Mouse (Mus musculus): Measurements from ENCODE around the gene Olfr1176.

DNA sequence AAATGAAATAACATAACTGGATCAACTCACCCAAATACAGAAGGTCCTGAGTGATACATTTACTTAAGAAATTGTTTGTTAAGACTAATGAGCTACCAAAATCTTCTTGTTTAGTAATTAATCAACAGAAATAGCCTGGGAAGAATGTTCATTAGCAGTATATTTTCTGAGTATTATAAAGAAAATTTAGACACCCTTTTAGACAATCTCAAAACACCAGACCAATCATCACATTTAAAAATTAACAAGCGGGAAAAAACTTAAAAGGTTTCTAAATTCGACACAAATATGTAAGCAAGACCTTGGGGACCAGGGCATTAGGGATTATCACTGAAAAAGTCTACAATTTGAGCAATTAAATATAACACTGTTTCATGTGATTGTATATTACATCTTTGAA, 9.4 kb upstream of the Olfr1176 start, which contains the start of gene Olfr1175-ps:
- TF ChIP-seq CTCF (IDR thresholded peaks at IDR 0.05; ENCODE audit: low read depth): no peak
- TF ChIP-seq EP300 (IDR thresholded peaks at IDR 0.05; ENCODE audit: low read depth): no peak
